Mouse (Mus musculus) erythroblast, adult 5-6 weeks (primary cell): ENCODE results near the gene Il13. TPM values are rescaled to one million over a fixed set of nuclear protein-coding genes. Genes with fewer than 3 reads are reported as not detected.

Source experiments
- ATAC-seq: replicated peaks from 2 replicates; pipeline ENCODE4 v1.8.0; 2016; ENCODE audit warnings: moderate number of reproducible peaks, mild to moderate bottlenecking, moderate TSS enrichment, inconsistent platforms; ENCODE audit not compliant: poor library complexity, low FRiP score, severe bottlenecking
- total RNA-seq, 2 experiments: library from RNA; stranded (forward) in 1 of 2; stranded (reverse) in 1 of 2; fragments of 150-400 nt in 1 of 2; fragments of 200-764, 138-1000 nt in 1 of 2; gene quantifications; 2 replicates each; pipeline versions ENCODE4 v1.2.3 to v1.2.4; 2015 to 2017; ENCODE audit warnings: low replicate concordance in 2 of 2

The Il13 gene
- total RNA-seq, 2 experiments from 2014 or later, result not detected

- ATAC-seq, result no peak
Observed at GRCm38 (mm10) chr11:53635590-53636182, 1.2 kb upstream of the Il13 start.

GRCm38 (mm10) chr11:53633644-53634043 is 858 bp downstream of the Il13 start:
- ATAC-seq, result no peak

DNA sequence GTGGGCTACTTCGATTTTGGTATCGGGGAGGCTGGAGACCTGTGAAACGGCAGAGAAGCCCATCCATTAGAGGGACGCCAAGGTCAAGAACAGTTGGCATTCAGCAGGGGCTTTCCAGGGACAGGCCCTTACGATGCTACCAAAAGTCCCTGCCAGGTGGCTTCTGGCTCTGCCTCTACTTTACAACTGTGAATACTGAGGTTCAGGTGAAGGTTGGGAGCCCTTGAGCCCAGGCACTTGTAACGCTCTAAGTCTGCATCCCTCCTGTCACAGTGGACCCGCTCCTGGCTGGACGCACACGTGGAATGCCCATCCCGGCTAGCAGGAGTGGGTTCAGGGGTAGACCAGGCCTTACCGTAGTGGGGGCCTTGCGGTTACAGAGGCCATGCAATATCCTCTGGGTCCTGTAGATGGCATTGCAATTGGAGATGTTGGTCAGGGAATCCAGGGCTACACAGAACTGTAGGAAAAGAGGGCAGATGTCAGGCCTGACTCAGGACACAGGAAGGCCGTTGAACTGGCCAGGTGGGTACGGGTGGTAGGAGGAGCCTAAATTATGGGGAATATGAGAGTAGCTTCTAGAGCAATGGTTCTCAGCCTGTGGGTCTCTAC is 2.3 kb downstream of the Il13 start:
- ATAC-seq, result no peak

DNA sequence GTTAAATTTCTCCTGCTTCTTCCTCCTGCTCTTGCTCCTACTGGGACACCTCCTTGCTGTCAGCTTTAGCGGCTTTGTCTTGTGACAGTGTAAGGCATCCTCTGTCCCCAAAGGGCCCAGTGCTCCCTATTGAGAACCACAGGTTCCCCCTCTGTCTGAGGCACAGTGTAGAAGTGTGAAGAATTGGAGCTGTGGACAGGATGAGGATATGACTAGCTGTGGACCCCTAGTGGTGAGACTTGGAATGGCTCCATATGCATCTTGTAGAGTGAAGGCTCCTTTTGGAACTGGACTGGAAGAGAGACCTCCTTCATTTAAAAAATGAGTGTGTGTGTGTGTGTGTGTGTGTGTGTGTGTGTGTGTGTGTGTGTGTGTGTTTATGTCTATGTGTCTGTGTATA is 6.6 kb downstream of the Il13 start:
- peak; percentile 73 for ATAC-seq

DNA sequence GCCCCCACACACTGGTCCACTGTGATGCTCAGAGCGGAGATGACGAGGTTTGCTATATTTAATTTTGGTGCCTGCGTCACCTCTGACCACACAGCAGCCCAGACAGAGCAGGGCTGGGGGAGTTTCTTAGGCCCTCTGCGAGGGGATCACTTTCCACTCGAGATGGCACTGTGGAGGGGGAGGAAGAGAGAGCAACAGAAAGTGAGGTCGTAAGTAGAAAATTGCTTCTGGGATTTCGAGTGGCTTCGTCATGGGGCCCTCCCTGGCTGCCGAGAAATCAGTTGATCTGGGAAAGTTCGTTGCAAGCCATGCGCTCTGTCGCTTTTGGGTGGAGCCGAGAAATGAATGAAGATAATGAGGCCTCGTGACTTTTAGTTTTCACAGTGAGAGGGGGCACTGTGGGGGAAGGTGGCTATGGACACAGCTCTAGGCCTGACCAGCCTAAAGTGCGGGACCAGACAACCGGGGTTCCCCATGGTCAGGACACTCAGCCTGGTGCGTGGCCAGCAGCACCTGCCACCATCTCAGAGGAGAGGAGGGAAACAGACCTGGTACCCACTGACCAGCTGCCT is 7.6 kb downstream of the Il13 start:
- ATAC-seq, result no peak

GRCm38 (mm10) chr11:53624124-53624523 is 10.4 kb downstream of the Il13 start:
- ATAC-seq, result no peak

DNA sequence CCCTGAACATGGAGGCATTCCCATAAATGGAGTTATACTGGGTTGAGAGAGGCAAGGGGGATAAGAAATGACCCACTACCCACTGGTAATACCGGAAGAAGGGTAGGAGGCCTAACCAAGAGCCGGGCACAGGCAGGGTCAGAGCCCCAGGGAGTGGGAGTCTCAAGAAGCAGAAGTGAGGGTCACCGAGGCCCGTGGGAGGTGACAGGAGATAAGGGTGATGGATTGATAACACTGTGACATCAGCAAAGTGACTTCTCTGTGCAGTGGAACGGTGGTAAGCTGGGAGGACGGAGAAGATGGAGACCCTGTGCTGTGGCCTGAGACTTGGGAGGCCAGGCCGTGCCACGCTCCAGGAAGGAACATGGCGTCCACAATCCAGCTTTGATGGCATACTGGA is 10.9 kb downstream of the Il13 start:
- ATAC-seq, result no peak

DNA sequence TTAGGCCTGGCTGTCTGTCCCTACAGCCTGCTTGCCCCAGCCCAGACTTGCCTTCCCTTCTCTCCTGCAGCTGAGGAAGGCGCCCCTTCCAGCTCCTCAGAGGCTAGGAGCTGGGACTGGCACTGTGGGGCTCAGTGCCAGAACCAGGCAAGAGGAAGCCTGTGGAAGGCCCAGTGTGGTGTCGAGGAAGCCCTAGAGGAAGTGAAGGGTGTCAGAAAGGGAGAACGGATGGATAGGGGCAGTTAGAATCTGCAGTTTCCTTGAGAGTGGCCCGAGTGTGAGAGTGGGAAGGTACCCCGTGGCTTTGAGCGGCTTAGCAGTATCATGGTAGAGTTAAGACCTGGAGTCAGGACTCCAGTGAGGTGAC is 12.1 kb downstream of the Il13 start:
- no peak for ATAC-seq

DNA sequence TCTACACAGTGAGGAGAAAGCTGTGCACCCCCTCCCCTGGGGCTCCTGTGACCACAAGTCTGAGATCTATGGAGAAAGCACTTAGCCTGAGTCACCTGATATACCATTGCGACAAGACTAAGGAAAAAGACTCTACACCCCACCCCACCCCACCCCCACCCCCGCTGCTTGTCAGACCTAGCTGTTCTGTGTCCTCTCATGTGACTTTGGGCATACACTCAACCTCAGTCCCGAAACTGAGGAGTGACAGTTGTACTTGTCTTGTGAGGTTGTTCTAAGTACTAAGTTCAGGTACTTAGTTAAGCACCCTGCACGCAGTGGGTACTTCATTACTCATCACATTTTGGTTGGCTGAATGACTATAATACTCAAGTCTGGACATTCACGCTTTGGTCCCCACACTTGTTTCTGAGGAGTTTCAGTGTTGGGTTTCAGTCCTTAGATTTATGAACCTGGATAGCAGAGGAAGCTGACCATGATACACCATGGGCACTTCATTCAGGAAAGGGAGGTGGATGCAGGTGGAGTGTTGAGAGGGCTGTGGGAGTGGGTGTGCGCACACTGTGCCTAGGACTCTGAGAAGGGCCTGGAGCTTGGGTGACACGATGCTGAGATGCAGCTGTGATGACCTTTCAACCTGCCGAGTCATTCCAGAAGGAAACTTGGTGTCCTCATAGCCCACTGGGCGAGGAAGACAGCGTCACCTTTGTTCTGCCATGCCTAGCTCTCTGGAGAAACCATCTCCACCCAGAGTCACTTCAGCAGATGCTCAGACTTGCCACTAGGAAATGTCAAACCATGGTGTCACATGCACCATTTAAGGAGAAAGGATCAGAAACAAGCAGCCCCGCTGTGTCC is 12.7 kb downstream of the Il13 start:
- ATAC-seq, result no peak

- ATAC-seq, result no peak
Observed at GRCm38 (mm10) chr11:53620094-53620493, 14.4 kb downstream of the Il13 start.

GRCm38 (mm10) chr11:53619428-53619827 is 15.1 kb downstream of the Il13 start:
- no peak for ATAC-seq

DNA sequence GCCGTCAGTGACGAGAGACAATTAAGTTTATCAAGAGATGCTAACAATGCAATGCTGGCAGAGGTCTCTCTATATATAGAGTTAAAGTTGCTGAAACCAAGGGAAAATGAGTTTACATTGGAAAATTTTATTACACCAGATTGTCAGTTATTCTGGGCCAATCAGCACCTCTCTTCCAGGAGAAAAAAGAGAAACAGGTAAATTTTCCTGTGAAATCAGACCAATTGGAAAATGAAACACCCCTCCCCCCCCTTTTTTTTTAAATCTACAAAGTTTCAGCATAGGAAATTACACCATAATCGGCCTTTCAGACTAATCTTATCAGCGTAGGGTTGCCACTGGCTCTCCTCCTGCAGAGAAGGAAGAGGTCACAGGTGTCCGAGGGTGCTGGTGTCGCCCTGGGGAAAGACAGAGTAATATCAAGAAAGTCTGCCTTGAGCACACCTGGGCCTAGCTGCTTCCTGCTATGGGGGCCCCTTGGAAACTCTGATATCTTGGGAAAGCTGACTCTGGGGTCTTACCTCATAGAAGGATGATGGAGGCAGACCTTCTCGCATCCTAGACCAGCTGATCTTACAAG is 15.8 kb downstream of the Il13 start, which contains the start of gene Il4:
TSS of gene Il4 (minus strand) at position 51 of the 580 bp plus-strand sequence.
- no peak for ATAC-seq

DNA sequence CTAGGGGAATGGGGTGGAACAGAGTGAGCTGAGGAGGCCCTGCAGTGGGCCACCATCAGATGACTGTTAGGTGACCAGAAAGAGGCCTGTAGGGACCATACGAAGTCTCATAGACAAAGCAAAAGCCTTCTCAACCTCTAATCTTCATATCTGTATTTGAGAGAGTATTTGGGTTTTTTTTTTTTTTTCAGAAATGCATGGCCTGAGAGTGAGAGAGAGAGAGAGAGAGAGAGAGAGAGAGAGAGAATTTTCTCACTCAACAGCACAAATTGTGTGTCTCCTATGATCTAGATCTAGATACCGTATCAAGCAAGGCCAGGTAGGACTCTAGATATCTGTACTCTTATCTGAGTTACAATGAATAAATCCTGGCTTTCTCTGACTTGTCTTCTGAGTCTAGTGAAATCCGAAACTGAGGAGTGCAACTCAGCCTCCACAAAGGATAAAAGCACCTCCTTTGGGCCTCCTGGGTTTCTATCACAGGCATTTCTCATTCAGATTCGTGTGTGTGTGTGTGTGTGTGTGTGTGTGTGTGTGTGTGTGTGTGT is 16.9 kb downstream of the Il13 start:
- ATAC-seq, result no peak

DNA sequence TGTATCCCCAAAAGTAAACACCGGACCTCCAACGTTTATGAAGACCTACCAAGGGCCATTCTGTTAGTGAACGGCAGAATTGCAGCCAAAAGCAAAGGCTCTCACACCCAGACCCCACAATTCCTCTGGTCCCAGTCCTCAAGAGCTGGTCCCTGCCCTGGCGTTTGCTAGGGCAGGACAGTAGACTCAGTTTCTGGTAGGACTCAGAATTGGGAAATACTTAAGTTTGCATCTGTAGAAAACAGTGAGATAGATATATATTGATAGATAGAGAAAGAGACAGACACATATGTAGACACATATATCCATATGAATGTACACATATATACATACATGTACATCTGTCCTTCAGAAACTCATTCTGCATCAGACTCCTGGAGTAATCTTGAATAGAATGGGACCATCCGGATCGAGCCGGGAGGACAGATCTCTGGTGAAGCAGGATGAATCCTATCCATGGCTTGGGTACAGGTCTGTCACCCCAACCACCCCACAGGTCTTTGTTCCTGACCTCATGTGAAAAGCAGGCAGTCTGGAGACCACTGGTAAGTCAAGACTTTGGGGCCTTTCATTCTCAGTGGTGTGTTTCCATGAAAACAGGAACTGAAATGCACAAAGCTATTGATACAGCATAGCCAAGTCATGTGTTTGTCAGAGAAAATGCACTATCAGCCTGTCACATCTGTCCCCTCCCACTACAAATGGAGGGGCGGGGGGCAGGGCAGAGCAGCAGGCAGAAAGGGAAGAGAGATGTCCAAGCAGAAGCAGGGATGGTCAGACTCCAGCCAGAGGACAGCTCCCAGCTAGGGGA is 17.5 kb downstream of the Il13 start:
- ATAC-seq, result no peak

DNA sequence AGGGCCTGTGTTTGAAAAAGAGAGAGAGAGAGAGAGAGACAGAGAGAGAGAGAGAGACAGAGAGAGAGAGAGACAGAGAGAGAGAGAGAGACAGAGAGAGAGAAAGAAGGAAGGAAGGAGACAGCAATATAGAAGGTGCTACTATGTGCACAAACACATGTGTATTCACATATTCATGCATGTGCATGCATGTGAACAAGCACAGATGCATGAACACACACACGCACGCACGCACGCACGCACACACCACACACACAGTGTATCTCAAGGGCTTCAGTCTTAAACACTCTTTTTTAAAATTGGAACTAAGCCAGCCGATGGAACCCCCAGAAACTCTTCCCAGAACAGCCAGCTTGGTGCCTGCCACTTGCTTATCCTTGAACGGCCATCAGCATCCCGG is 18.9 kb downstream of the Il13 start:
- no peak for ATAC-seq

- no peak for ATAC-seq
Observed at GRCm38 (mm10) chr11:53615172-53615571, 19.3 kb downstream of the Il13 start.

GRCm38 (mm10) chr11:53609672-53610071 is 24.8 kb downstream of the Il13 start:
- no peak for ATAC-seq

DNA sequence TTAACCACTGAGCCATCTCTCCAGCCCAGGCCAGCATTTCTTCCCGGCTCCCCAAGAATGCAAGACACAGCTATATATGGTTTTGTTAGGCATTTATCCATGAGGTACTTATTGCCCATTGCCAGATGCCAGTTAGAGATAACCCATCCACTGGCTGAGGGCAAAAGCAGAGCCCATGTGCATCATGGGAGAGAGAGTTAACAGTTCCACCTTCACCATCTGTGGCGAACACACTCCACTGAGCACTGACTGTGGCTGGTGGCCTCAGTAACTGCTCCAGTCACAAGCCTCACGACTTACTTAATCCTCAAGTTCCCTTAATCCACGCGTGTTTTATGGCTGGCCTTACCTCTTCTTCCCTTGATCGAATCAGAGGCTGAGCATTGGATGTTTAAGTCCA is 25.3 kb downstream of the Il13 start:
- no peak for ATAC-seq

GRCm38 (mm10) chr11:53605609-53606008 is 28.9 kb downstream of the Il13 start:
- no peak for ATAC-seq
